Mouse (Mus musculus): ENCODE results near the gene Mgst1.

DNA sequence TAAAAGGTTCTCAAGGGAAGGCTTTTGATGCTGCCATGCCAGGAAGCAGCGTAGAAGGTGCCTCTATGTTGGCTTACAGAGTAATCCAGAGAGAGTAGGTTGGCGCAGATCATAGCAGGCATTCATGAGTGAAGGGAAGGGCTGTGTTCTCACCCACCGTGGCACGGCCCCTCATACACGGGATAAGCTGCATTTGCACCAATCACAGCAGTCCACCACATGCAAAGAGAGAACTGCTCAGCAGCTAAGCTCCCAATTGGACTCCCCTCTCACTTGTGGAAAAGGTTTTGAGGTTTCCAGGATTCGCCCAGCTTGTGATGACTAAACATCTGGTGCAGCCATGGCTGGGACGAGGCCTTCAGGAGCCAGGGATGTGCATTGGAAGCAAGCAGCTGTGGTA lies 2.5 kb downstream of the Mgst1 start:
- no peak for TF ChIP-seq CTCF (IDR thresholded peaks at IDR 0.05; ENCODE audit: low read depth)
- TF ChIP-seq EP300 (IDR thresholded peaks at IDR 0.05; ENCODE audit: low read depth), result no peak
